Mouse (Mus musculus) ES-E14 (cell line): Measurements from ENCODE around the gene Igfbp1. TPM values are rescaled to one million over a fixed set of nuclear protein-coding genes. Genes with fewer than 3 reads are reported as not detected.

ENCODE experiments used
- DNase-seq: peaks from one replicate; pipeline ENCODE4 v3.0.0-alpha.2; 2013; ENCODE audit warnings: low read depth, low spot score
- H3K27ac ChIP-seq: 2 replicates; pipeline ENCODE4 v1.5.1; 2012; ENCODE audit warnings: low read depth, mild to moderate bottlenecking, low read length, moderate library complexity, mixed read lengths; ENCODE audit not compliant: poor library complexity, insufficient read depth, severe bottlenecking
- H3K36me3 ChIP-seq: 2 replicates; pipeline ENCODE4 v1.6.1; 2012; ENCODE audit warnings: mild to moderate bottlenecking, low read length, moderate library complexity, mixed read lengths; ENCODE audit not compliant: control insufficient read depth, poor library complexity, insufficient read depth, severe bottlenecking
- H3K4me1 ChIP-seq, 2 experiments: fragments of 150-350 bp in 1 of 2; sonication (generic) in 1 of 2; 2 replicates each; pipeline ENCODE4 v1.6.1; 2012; ENCODE audit warnings: low read length in 2 of 2, mild to moderate bottlenecking in 1 of 2, mixed read lengths in 1 of 2; ENCODE audit not compliant: control insufficient read depth in 2 of 2, insufficient read depth in 2 of 2, poor library complexity in 1 of 2
- H3K4me3 ChIP-seq, 2 experiments: fragments of 150-350 bp in 1 of 2; sonication (generic) in 1 of 2; 2 replicates each; pipeline ENCODE4 v1.5.1; 2012; ENCODE audit warnings: low read length in 2 of 2, low read depth in 1 of 2, mild to moderate bottlenecking in 1 of 2, mixed read lengths in 1 of 2; ENCODE audit not compliant: insufficient read depth in 1 of 2, poor library complexity in 1 of 2, severe bottlenecking in 1 of 2
- H3K9ac ChIP-seq: 2 replicates; pipeline ENCODE4 v1.6.1; 2012; ENCODE audit warnings: low read depth, mild to moderate bottlenecking, low read length, mixed read lengths; ENCODE audit not compliant: poor library complexity, insufficient read depth, severe bottlenecking
- H3K9me3 ChIP-seq: fragments of 150-350 bp; sonication (generic); 2 replicates; pipeline ENCODE4 v1.6.1; 2012; ENCODE audit warnings: low read depth, mild to moderate bottlenecking, low read length; ENCODE audit not compliant: control insufficient read depth, insufficient read depth
- CHD2 ChIP-seq: IDR thresholded peaks from 2 replicates; pipeline ENCODE4 v1.6.1; 2014; ENCODE audit warnings: mild to moderate bottlenecking, low read depth, low read length, inconsistent platforms
- HCFC1 ChIP-seq: IDR thresholded peaks from 2 replicates; pipeline ENCODE4 v1.6.1; 2012; ENCODE audit warnings: low read length, inconsistent platforms, borderline replicate concordance; ENCODE audit not compliant: insufficient read depth
- MAFK ChIP-seq: IDR thresholded peaks from 2 replicates; pipeline ENCODE4 v1.6.1; 2014; ENCODE audit warnings: mild to moderate bottlenecking, low read depth, low read length, inconsistent platforms; ENCODE audit not compliant: insufficient read depth
- ZC3H11A ChIP-seq: IDR thresholded peaks from 2 replicates; pipeline ENCODE4 v1.6.1; 2012; ENCODE audit warnings: low read depth, mild to moderate bottlenecking, inconsistent platforms, low read length, borderline replicate concordance
- ZNF384 ChIP-seq: IDR thresholded peaks from 2 replicates; pipeline ENCODE4 v1.6.1; 2012; ENCODE audit warnings: low read depth, low read length, inconsistent platforms
- in situ Hi-C, 2 experiments: fragments of 600-800 bp; cut with MboI; formaldehyde crosslinking; loops; one replicate each; pipeline ENCODE4 v1.15.1; 2025; ENCODE audit warnings: low sequenced_read_pairs in 2 of 2, inconsistent platforms in 1 of 2; ENCODE audit not compliant: unreplicated experiment in 2 of 2
- total RNA-seq: library from RNA; depleted of rRNA; stranded (reverse); fragments of 300-350 nt; gene quantifications from 2 replicates; pipeline ENCODE4 v1.2.3, GENCODE M21; 2012

The Igfbp1 gene
- total RNA-seq, 1 experiment = not detected

GRCm38 (mm10) chr11:7228107-7228506, 30.5 kb downstream of the Igfbp1 start:
- Histone ChIP-seq H3K9ac (no peak overlapping the region), H3K4me1 (no peaks in the 10 kb centered on the region), H3K27ac (no peak overlapping the region), H3K4me3 (no peak overlapping the region), H3K9me3 (no peaks in the 10 kb centered on the region), H3K36me3 (no peaks in the 10 kb centered on the region)
- in situ Hi-C loops = no loop called here
- DNase-seq = no peak
- no peak for TF ChIP-seq HCFC1
- no peak for TF ChIP-seq MAFK
- no peak for TF ChIP-seq ZNF384
- TF ChIP-seq ZC3H11A = no peak
- no peak for TF ChIP-seq CHD2

- no peak for DNase-seq
- in situ Hi-C loops = no loop called here
- no peak overlapping the region for H3K27ac ChIP-seq
- no peaks in the 10 kb centered on the region for H3K4me1 ChIP-seq
- TF ChIP-seq MAFK = no peak
- TF ChIP-seq CHD2 = no peak
- no peak for TF ChIP-seq ZC3H11A
- TF ChIP-seq ZNF384 = no peak
- no peak for TF ChIP-seq HCFC1
- H3K9me3 ChIP-seq = no peaks in the 10 kb centered on the region
- H3K9ac ChIP-seq = no peak overlapping the region
- H3K4me3 ChIP-seq = no peak overlapping the region
- no peaks in the 10 kb centered on the region for H3K36me3 ChIP-seq
Observed at GRCm38 (mm10) chr11:7230000-7230399, 32.4 kb downstream of the Igfbp1 start.

- in situ Hi-C loops = no loop called here
- no peaks in the 10 kb centered on the region for H3K4me1 ChIP-seq
- TF ChIP-seq CHD2 (no peak), ZNF384 (no peak), MAFK (no peak), ZC3H11A (no peak), HCFC1 (no peak)
Observed at GRCm38 (mm10) chr11:7231958-7232357, 34.4 kb downstream of the Igfbp1 start.

DNA sequence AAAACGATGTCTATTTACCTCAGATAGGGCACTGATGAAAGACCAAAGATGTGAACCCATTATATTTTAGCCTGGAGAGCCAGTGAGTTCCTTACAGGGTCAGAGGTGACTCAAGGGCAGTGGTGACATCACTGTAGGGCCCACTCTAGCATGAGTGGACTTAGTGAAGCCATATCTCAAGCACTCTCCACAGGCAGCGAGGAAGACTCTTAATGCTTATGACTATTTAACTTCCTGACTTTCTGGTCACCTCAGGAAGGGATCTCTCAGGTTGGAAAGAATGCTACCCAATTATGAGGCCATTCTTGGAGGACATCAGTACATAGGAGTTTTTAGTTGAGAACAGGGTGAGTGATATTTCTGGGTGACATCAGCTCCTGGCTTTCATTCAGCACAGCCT, 35.8 kb downstream of the Igfbp1 start:
- Histone ChIP-seq H3K4me1 (no peaks in the 10 kb centered on the region), H3K36me3 (no peaks in the 10 kb centered on the region), H3K9ac (no peak overlapping the region), H3K4me3 (no peak overlapping the region), H3K27ac (no peak overlapping the region), H3K9me3 (no peaks in the 10 kb centered on the region)
- in situ Hi-C loops = no loop called here
- no peak for DNase-seq
- TF ChIP-seq ZC3H11A = no peak
- TF ChIP-seq CHD2 = no peak
- no peak for TF ChIP-seq HCFC1

More at GRCm38 (mm10) chr11:7231958-7232357, 34.4 kb downstream of the Igfbp1 start:
- no peak overlapping the region for H3K27ac ChIP-seq
- no peaks in the 10 kb centered on the region for H3K36me3 ChIP-seq
- no peak overlapping the region for H3K9ac ChIP-seq
- H3K9me3 ChIP-seq = no peaks in the 10 kb centered on the region
- no peak for DNase-seq
- no peak overlapping the region for H3K4me3 ChIP-seq

DNA sequence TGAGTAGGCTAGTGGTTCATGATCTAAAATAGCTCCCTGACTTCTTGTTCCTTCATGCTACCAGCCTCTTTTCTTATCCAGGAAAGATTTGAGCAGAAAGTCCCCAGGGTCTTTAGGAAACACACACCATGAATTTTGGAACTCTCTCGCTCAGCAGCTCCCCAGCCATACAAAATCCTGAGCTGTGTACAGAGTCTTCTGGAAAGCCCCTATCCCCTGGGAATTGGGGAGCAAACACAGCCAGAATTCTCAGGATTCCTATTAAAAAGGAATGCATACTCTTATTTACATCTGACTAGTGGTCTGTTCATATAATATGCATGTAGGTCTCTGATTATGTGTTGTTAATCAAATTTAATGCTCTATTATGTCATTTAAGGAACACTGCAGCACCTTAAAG, 36.9 kb downstream of the Igfbp1 start:
- DNase-seq = no peak
- in situ Hi-C loops = no loop called here
- no peak overlapping the region for H3K27ac ChIP-seq
- no peak overlapping the region for H3K9ac ChIP-seq
- no peaks in the 10 kb centered on the region for H3K4me1 ChIP-seq
- no peaks in the 10 kb centered on the region for H3K36me3 ChIP-seq
- TF ChIP-seq ZNF384 (no peak), CHD2 (no peak), HCFC1 (no peak), ZC3H11A (no peak), MAFK (no peak)
- no peak overlapping the region for H3K4me3 ChIP-seq
- H3K9me3 ChIP-seq = no peaks in the 10 kb centered on the region
